14 mouse cellular contexts compared by ENCODE assay signal in the genomic region with DNA sequence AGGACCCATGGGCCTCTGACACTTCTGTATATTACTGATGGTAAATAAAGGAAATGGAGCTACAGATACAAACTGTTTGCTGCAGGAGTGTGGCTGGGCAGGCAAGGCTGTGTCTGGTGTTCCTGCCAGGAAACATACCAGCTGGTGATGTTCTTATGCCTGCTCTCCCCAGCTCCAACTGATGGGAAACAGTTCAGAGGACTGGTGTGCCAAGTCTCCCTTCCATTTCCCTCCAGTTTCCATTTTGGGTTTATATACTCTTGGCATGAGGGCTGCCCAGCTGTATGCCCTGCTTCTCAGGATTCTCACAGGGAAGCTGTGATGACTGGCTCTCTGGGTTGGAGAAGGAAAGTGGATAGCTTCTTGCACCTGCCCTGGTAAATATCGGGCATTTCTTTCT.
DNase-seq lines count a peak whose midpoint lies in the region; ATAC-seq lines count a peak whose summit lies in the region.
"Had no signal": no experiment of that assay in that cellular context is flagged by ENCODE, and none has a peak within 500 bp of the region (broad histone marks: within the 10 kb centered on the region; RNA-seq: fewer than 3 reads in every experiment).

No protein-coding gene starts in this region.

- H3K4me1 ChIP-seq in forebrain, embryonic 14.5 days (ENCODE audit: control insufficient read depth, insufficient read depth, low read length), result no peaks in the 10 kb centered on the region
- H3K4me1 ChIP-seq in forebrain, embryonic 10.5 days, result no peaks in the 10 kb centered on the region
- H3K4me1 ChIP-seq: embryonic facial prominence, embryonic 15.5 days; hindbrain, embryonic 10.5 days had no signal

- no peak overlapping the region for H3K4me3 ChIP-seq in forebrain, embryonic 14.5 days (ENCODE audit: low read depth, low read length)
- H3K4me3 ChIP-seq in forebrain, embryonic 10.5 days, result no peak overlapping the region
- H3K4me3 ChIP-seq: embryonic facial prominence, embryonic 15.5 days; hindbrain, embryonic 10.5 days had no signal

- peak; percentile 28 for DNase-seq in forebrain, embryonic 14.5 days (ENCODE audit: low spot score)
- DNase-seq in forebrain, embryonic 10.5 days (ENCODE audit: extremely low spot score, low spot score), result no peak
- DNase-seq in right cerebral cortex, postnatal 25 days, result peak; percentile 18
- no peak for DNase-seq in right cerebral cortex, postnatal 14 days
- DNase-seq in layer of hippocampus, postnatal 10 days (ENCODE audit: low spot score in 2 of 2), result peak; percentile 19 to 21
- no peak for DNase-seq in MN1 (ENCODE audit: low spot score)
- DNase-seq in urinary bladder, postnatal 4 days (ENCODE audit: low spot score in 2 of 2), result no peak
- DNase-seq: adrenal gland, postnatal 36 days; gastrocnemius, postnatal 14 days; kidney, adult 8-10 months; kidney, postnatal 25 days; lung, adult 18-20 months had no signal

- H3K27me3 ChIP-seq in forebrain, embryonic 14.5 days (replicated peaks; ENCODE audit: control insufficient read depth, insufficient read depth, low read length), result no peaks in the 10 kb centered on the region
- H3K27me3 ChIP-seq in forebrain, embryonic 10.5 days (ENCODE audit: poor library complexity, severe bottlenecking), result no peaks in the 10 kb centered on the region
- H3K27me3 ChIP-seq: embryonic facial prominence, embryonic 15.5 days had no signal

- no peak overlapping the region for H3K9ac ChIP-seq in forebrain, embryonic 14.5 days (ENCODE audit: low read length)
- H3K9ac ChIP-seq: embryonic facial prominence, embryonic 15.5 days had no signal

- H3K36me3 ChIP-seq in forebrain, embryonic 14.5 days (ENCODE audit: control insufficient read depth, insufficient read depth, low read length), result no peaks in the 10 kb centered on the region
- H3K36me3 ChIP-seq in forebrain, embryonic 10.5 days (replicated peaks), result no peaks in the 10 kb centered on the region
- H3K36me3 ChIP-seq: embryonic facial prominence, embryonic 15.5 days; hindbrain, embryonic 10.5 days had no signal

- no peaks in the 10 kb centered on the region for H3K9me3 ChIP-seq in forebrain, embryonic 14.5 days (replicated peaks; ENCODE audit: control insufficient read depth, low read length)
- H3K9me3 ChIP-seq in forebrain, embryonic 10.5 days, result no peaks in the 10 kb centered on the region
- H3K9me3 ChIP-seq: embryonic facial prominence, embryonic 15.5 days; hindbrain, embryonic 10.5 days had no signal

- ATAC-seq in forebrain, embryonic 14.5 days, result peak; percentile 34; the same call in 1 of the 2 replicates

- H3K4me2 ChIP-seq in forebrain, embryonic 14.5 days (ENCODE audit: low read length), result no peak overlapping the region
- H3K4me2 ChIP-seq: embryonic facial prominence, embryonic 15.5 days had no signal

- WGBS in forebrain, embryonic 14.5 days, result 100% methylated on average over 1 of the region's 1 CpGs
- WGBS in forebrain, embryonic 10.5 days, result 92% methylated on average over 1 of the region's 1 CpGs

- no peak overlapping the region for H3K27ac ChIP-seq in forebrain, embryonic 14.5 days (ENCODE audit: low read depth, low read length)
- H3K27ac ChIP-seq in forebrain, embryonic 10.5 days, result no peak overlapping the region
- H3K27ac ChIP-seq: embryonic facial prominence, embryonic 15.5 days; hindbrain, embryonic 10.5 days had no signal

Comparison
In these comparisons a context has a peak if more than half of its experiments do, and no peak if none do; other contexts are left out.
1. DNase-seq: peak in forebrain, embryonic 14.5 days (single experiment), right cerebral cortex, postnatal 25 days (single experiment) and layer of hippocampus, postnatal 10 days (2 of 2); none in forebrain, embryonic 10.5 days (single experiment), right cerebral cortex, postnatal 14 days (single experiment), MN1 (single experiment) and urinary bladder, postnatal 4 days (0 of 2).